Mouse (Mus musculus): ENCODE results near the gene Prima1.

Prima1 gene

DNA sequence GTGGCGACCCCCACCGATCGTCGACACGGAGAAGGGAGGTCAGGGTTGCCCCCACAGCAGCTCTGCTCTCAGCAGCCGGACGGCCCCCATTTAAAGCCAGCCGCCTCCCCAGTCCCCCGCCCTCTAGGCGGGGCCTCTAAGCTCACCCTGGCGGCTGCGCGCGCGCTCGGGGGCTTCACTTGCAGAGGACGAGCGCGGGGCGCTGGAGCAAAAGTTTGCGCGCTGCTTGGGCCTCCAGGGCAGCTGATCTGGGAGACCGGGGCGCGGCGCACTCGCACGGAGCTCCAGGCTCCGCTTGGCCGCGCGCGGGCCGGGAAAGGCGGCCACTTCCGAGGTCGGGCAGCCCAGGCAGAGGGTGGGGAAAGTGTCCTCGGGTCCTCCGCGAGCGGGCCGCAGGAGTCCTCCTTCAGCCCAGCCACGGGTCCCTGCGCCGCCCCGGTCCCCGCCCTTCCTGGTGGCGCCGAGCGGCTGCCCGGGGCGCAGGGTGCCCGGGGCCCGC lies at the start of gene Prima1:
Gene Prima1 (minus strand): TSS at position 68 of the 499 bp plus-strand sequence.
- peak; percentile 23 to 32 for DNase-seq

DNA sequence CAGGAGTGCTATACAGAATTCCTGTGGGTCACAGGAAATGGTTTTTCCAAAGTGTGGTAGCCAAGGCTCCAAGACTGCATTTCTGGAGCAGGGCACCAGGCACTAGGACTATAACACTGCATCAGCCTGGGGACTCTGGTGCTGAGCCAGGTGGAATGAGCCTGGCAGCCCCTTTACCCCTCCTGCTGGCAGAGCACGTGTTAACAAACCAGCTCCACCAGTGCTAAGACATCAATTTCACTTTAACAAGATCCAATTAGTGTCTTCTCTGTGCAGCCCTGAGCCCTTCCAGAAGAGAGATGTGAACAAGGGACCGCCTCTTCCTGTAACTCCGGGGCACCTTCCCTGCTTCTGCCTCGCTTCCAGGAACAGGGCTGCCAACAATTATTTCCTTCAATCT lies 45.3 kb upstream of the Prima1 start:
- DNase-seq, result no peak

DNA sequence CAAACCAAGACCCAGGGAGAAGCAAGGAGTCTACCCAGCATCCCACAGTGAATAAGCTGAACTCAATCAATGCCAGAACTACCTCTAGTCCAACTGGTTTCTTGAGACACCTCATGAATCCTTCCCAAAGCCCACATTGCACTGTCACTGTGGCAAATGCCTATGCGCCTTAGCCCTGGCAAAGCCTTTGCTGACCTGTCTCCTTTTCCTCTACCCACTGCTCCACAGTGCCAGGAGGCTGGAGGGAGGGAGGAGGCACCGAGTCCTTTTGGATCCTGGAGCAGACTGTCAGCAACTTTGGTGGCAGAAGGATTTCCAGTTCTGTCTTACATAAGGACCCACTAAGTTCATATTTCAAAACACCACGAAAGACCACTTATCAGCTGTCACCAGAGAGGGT lies 41.5 kb upstream of the Prima1 start:
- DNase-seq, result no peak

DNA sequence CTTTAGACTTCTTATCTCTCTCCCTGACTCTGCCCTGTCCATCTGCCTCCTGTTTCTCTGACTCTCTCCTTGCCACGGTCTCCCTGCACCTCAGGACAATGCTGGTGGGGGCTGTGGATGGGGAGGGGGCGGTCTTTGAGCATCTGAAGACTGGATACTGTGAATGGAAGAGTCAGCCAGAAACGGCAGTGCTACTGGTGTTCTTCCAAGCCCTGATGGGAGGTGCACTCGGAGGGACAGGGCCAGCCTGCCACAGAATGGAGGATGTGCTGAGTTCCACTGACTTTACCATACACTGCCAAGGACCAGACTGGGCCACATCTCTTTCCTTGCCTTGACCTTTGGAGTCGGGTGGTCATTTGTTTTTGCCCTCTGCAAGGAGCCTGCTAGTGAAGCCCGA lies 41.0 kb upstream of the Prima1 start:
- DNase-seq, result no peak

DNA sequence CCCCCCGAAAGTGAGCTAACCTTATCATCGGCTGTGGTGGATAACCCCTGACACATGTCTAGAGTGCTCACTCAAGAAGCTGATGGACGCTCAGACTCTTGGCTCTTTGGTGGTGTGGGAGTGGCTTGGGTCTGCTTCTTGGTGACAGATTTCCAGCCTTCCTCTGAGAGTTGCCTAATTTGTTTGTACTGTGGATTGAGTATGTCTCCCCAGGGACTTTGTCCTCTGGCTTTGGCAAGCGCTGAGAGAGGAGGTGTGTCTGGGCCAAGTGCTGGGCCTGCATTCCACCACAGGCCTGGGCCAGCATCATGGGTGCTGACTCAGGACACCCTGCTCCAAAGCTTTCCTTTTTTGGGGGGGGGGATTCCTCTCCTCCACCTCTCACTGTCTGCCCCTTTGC lies 40.0 kb upstream of the Prima1 start:
- no peak for DNase-seq

DNA sequence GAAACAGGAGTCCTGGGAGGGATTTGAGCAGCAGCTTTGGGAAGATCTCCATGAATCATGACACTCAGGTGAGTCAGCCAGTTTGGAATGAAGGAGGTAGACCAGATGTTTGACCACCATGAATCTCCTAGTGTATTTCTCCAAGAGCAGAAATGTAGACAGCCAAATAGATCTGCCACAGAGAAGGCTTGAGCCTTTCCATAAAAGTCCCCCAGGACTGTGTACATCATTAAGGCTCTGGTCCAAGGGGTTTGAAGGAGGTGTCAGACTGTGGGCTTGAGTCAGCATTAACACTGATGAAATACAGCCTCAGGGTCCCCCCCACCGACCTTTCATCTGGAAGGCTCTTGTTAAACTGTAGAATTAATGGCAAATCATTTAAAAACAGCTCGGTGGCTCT lies 39.5 kb upstream of the Prima1 start:
- no peak for DNase-seq

DNA sequence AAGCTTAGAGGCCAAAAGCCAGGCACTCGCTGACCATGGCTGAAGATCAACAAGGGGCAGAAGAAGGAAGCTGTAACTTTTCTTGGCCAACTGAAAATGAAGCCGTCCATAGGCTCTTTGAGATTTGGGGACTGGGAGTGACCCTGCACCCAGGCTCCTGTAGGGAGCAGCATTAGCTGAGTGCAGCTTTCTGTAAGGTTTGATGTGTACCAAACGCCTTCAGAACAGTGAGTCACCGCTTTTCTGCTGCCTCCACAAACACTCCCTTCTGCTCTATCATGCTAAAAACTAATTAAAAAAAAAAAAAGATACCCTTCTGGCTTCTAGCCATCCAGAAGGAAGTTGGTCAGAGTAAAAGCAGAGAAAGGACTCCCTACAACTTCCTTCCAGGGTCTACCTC lies 34.5 kb upstream of the Prima1 start:
- DNase-seq, result no peak

DNA sequence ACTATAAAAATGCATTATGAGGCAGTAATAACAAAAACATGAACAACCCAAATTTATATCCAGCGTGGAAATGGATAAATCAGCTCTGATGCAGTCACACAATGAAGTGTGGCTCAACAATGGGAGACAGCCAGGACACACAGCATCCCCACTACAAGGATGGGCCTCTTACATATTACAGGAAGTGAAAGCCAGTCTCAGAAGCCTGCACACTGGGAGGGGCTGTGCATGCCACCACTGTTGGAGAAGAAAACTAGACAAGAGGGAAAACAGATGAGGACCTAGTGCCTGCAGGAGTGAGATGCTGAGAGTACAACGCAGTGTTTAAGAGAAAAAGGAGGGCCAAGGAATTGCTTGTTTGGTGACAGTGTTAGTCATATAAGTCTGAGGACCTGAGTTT lies 31.8 kb upstream of the Prima1 start:
- DNase-seq, result no peak

DNA sequence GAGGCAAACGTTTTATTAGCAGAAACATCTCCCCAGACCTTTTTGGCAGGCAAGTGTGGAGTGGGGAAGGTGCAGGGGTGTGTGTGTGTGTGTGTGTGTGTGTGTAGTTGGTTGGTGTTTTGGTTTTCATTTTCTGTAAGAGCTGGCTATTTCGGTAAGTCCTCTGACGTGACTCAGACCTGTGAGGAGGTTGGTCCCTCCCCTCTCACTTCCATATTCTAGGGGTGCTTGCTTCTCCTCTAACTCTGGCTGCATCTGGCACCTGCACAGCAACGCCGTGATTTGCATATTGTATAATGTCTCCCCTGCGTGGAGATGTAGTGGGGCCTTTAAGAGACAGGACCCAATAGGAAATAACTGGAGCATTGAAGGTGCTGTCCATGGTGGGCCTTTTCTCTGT lies 31.1 kb upstream of the Prima1 start:
- no peak for DNase-seq

DNA sequence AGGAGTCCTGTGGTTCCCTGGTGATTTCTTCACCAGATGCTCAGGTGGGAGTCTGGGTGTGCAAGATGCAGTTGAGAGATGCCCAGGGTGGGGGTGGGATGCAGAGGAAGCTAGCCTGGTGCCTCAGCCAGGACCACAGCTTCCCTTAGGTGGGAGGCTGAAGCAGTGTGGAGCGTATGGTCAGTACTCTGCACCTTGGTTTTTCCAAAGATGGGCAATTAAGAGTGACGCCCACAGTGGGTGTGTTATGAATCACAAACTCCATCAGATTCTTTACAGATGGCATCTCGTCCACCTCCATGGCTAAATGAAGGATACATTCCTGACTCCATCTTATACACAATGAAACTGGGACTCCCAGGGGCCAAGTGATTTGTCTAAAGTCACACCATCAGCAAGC lies 30.2 kb upstream of the Prima1 start:
- DNase-seq, result no peak

DNA sequence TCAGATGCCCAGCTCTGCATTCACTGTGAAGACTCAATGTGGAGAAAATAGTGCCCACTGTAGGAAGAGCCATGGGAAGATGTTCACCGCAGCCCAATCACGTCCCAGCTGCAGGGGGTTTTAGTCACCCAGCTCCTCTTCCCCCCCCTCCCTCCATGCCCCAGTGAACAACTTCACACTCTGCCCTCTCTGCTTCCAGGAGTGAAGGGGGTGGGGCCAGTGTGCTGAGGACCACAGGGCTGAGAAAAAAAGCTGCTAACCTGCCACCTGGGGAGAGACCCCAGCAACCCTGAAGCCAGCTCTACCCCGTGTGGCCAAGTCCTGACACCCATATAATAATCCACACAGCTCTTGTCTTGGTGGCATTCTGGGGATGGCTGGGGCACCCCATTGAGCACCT lies 24.7 kb upstream of the Prima1 start:
- no peak for DNase-seq

DNA sequence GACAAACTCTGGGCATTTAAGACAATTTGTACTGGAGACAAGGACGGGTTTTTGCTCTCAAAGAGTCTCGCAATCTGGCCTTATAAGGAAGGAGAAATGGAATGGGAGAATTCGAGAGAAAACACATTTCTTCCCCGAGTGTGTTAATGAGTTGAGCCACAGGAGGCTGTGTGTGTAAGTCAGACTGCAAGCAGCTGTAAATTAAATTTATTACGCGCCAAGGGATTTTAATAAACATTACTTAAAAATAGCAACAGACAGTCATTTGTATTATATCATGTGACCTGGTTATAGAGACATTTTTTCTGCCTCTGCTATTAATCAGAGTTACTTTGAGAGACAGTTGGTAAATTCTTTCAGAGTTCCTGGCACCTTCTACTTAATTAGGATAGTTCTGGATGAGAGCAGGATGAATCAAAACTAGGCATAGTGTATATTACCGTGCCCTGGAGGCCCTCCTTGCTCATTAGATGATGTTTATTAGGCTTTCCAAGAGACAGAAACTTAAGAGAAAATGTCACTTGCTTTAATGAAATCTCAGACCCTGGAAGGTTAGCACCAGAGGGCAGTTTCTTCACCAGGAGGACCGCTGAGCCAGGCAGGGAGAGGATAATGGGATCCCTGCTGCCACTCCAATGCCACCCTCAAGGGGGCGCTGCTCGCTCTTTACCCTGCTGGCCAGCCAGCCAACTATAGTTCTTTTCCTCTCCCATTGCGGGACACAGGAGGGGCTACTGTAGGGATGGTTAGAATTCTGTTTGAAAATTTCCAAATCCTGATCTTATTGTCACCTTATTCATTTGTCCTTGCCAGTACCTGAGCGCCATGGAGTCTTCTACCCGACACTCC lies 20.3 kb upstream of the Prima1 start:
- no peak for DNase-seq

DNA sequence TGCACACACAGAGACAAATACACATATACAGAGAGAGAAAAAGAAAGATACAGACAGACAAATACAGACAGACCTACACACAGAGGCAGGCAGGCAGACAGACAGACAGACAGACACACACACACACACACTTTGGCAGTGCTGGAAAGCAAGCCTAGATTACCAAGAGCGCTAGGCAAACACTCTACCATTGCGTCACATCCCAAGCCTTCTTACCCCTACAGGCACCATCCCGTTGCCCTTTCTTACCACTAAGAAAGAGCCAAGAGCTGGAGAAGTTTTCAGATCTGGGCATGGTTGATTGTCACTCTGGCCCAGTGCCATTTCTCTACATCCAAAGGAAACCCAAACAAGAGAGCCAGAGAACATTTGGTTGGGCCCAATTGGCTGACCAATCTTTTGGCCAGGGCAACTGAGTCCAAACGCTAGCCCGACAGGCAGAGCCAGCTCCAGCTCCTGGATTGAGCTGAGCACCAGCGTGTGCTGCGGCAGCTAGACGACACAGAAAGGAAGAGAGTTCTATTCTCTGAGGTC lies 11.0 kb upstream of the Prima1 start:
- no peak for DNase-seq

DNA sequence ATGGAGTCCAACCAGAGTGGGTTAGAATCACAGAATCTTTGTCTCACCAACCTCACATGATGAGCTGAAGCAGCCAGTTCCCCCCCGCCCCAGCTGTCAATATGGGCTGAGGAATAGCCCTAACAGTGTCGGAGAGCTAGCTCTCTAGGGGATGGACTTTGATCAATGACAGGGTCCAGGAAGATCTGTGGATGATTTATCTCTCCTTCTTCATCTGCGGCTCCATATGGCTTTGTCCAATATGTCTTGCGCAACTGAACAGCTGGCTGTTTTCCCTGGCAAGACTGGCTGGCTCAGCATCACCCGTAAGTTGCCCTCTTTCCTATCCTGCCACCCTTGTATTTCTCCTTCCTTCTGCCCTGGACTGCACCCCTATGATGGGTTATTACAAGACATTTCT lies 9.2 kb upstream of the Prima1 start:
- DNase-seq, result no peak

DNA sequence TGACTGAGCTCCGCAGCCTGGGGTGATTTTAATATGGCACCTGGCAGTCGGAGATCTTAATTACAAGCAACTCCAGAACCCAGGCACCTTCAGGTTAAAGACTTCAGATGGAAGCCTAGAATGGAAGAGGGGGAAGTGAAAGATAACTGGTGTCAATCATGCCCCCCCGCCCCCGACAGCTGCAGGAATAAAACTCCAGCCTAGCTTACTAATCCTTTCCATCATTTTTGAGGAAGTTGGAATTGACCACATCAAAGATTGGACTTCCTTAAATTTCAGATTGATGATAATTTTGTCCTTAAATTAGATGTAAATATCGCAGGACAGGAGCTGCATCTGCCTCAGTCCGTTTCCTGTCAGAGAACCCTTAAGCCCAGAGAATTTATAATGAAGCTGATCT lies 8.4 kb upstream of the Prima1 start:
- no peak for DNase-seq

DNA sequence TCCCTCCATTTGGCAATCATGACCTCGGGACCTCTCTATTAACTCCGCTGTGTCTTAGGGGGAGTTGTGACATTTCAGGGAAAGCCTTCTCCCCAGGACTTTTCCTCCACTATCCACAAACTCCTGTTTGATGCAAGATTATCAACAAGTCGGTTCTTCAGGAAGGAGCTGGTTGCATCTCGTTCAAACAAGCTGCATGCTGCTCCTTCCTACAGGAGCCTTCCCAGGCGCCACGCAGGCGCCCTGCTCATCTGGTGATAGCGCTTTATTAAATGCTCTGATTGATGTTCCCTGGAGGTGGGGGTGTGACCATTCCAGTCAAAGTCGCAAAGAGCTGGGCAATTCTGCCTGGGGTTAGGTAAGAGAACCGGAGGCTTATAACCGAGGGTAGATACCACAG lies 1.1 kb upstream of the Prima1 start:
- DNase-seq, result no peak

DNA sequence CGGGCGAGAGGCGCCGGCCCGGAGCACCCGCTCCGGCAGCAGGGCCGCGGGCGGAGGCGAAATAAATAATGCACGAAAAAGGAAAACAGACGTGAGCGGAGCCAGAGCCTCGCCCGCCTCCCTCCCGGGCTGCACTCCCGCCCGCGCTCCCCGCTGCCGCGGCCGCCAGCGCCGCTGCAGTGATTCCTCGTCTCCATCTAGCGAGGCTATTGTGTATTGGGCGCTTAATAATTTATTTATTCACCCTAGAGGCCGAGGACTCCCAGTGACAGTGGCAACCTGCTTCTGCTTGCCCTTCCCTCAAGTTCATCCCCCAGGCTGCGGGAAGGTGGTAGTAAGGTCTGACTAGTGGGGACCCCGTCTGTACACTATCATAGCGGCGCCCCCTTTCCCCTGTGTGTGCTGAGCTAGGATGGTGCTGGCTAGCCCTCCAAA lies 658 bp upstream of the Prima1 start:
- DNase-seq, result peak; percentile 29 to 33

DNA sequence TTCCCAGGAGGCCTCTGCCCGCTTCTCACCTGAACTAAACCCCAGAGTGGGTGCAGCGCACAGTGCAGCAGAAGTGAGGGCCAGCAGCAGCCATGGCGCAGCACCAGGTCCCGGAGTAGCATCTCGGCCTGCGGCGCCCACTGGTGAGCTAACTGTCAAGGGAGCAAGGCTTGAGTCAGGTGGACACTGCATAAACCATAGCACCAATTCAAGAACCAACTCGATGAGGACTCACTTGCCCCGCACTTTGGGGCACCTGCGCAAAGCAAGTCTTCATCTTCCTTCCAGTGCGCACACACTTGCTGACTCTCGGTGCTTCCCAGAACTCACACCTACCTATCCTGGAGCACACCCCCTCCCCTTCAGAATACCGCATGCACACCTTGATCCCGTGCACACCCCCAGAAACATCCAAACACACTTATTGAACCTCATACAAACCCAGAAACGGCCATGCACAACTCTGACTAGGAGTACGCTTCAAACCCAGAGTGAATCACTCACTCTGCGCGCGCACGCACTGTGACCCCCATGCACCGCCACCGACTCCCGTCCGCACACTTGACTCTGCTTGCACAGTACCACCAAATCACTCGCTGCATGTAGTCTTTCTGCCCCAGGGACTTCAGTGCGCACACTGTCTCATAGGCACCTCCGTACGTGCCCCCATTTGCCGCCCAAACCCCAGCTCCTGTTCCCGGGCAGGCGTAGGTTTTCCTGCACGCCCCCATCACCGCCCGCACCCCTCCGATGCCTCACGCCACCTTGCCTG lies 453 bp downstream of the Prima1 start:
- no peak for DNase-seq

DNA sequence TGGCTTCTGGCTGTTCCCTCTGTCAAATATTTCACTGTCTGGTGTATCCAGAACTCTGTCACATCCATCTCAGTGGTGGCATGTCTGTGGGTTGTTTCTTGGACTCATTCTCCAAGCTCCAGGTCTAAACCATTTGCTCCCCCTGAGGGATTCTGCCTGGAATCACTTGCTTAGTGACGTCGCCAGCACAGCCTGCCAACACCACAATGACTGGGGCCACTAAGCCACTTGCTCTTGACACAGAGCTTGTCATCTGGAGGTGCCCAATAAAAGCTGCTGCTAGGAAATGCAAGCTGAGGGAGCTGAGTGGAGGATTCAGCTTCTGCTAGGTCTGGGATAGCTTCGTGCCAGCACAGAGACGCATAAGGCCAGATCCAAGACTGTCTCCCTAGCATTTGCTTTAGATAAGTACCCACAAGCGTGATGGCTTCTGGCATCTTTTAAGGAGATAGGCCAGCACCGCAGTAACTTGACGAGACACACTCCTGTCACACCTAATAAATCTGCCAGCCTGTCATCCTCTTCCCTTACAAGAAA lies 3.0 kb downstream of the Prima1 start:
- DNase-seq, result no peak

DNA sequence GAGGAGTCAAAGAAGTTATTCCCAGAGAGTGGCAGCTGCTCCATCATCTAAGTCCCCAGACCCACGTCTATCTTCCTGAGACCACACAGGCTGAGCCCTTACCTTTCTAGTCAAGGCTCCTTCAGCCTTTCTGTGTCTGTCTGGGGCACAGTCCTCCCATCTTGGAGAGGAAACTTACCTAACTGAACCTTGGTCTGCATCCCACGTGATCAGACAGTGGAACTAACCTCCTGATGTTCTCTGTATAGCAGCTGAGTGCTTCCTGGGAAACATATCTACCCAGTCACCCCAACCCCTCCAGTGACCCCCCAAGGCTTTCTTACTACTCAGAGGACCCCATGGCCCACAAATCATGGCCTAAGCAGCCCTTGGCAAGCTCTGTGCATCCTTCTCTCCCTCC lies 6.1 kb downstream of the Prima1 start:
- DNase-seq, result no peak

DNA sequence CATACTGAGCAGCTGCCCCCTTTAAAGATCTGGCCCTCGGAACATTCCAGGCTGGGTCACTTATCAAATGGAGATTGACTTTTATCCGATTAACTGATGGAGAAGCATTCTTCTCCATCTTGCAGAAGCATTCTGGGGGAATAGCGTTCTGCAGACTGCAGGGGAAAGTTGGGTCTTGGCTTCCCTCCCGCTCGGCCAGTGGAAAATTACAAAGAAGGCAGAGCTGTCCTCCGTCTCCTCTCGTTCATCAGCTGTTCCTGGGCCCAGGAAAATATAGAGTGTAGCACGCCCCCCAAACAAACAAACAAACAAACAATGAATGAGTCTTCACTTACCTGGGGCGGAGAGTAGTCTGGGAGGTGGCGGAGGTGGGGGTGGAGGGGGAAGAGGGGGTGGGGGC lies 6.7 kb downstream of the Prima1 start:
- DNase-seq, result no peak

DNA sequence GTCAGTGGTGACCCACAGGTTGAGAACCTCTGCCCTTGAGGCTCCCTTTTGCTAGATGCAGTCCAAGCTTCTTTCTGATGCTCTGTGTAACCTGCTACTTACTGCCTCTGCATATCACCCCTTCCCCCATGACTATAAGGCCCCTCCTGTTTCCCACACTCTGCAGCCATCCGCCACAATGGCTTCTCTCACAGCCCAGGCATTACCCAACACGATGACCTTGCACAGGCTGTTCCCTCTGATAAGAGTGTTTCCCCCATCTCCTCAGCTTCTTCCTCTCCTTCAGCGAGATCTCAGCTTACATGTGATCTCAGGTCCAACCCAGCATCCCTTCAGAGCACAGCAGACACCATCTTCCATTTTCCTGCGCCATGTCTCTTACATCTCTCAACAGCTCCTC lies 12.9 kb downstream of the Prima1 start:
- no peak for DNase-seq

DNA sequence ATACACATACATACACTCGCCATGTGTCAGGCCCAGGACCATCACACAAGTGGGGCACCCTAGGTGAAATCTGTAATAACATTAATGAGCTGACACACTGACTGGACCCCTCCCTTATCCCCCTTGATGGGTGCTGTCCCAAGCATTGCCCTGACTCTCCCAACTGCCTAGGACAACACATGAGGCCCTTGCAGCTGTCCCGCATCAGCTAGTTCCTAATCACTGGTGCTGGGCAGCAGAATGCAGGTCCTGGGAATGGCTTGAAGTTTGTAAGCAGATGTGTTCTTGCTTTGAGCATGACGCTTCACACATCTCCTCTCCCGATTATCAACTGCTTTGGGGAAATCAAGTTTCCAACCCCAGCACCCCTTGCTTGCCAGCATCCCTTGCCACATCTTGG lies 15.8 kb downstream of the Prima1 start:
- no peak for DNase-seq

DNA sequence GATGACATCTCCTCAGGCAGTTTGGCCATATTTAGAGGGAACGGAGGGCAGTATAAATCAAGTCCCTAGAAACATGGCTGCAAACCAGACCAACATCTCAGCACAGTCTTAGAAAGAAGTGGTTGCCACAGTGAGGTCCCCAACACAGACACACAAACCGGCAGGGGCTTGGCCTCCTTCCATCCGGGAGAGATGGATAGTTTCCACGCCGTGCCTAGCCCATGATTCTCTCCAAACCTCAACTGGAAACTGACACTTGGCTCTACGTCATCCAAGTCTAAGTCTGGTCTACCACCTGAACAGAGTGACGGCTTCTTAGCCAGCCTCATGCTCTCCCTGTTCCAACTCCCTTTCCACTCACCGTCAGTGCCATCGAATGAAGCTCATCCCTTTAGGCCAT lies 18.3 kb downstream of the Prima1 start:
- DNase-seq, result no peak
